Mouse (Mus musculus) cerebellum, postnatal 10 days (tissue): ENCODE measurements around the gene Abcg8.

Experiments
- DNase-seq, 2 experiments: peaks; one replicate each; pipeline ENCODE4 v3.0.0; 2021; ENCODE audit warnings: mixed read lengths in 2 of 2

Gene Abcg8

GRCm38 (mm10) chr17:84665053-84665452, 11.0 kb upstream of the Abcg8 start:
- DNase-seq: no peak

- DNase-seq: no peak
Measured at GRCm38 (mm10) chr17:84665691-84666090, 10.4 kb upstream of the Abcg8 start.

- DNase-seq: no peak
Measured at GRCm38 (mm10) chr17:84667848-84668247, 8.3 kb upstream of the Abcg8 start.

- no peak for DNase-seq
Measured at GRCm38 (mm10) chr17:84672376-84673369, 3.4 kb upstream of the Abcg8 start.

- no peak for DNase-seq
Measured at GRCm38 (mm10) chr17:84674048-84674447, 2.1 kb upstream of the Abcg8 start.

GRCm38 (mm10) chr17:84675204-84675603, 898 bp upstream of the Abcg8 start:
- DNase-seq: no peak

- DNase-seq: no peak
Measured at GRCm38 (mm10) chr17:84677595-84677994, 1.5 kb downstream of the Abcg8 start.

- no peak for DNase-seq
Measured at GRCm38 (mm10) chr17:84681670-84682069, 5.6 kb downstream of the Abcg8 start.

GRCm38 (mm10) chr17:84682734-84683717, 6.9 kb downstream of the Abcg8 start, which contains the start of gene Abcg5:
TSS of gene Abcg5 (minus strand) at chr17:84683011.
- no peak for DNase-seq

- DNase-seq: no peak
Measured at GRCm38 (mm10) chr17:84684284-84684683, 8.2 kb downstream of the Abcg8 start.

GRCm38 (mm10) chr17:84685286-84685685, 9.2 kb downstream of the Abcg8 start:
- DNase-seq: no peak

- DNase-seq: no peak
Measured at GRCm38 (mm10) chr17:84687994-84688393, 11.9 kb downstream of the Abcg8 start.

GRCm38 (mm10) chr17:84688834-84689233, 12.7 kb downstream of the Abcg8 start:
- DNase-seq: no peak

- no peak for DNase-seq
Measured at GRCm38 (mm10) chr17:84689316-84689715, 13.2 kb downstream of the Abcg8 start.

- no peak for DNase-seq
Measured at GRCm38 (mm10) chr17:84690111-84690510, 14.0 kb downstream of the Abcg8 start.

GRCm38 (mm10) chr17:84693741-84694140, 17.6 kb downstream of the Abcg8 start:
- no peak for DNase-seq

GRCm38 (mm10) chr17:84696537-84696936, 20.4 kb downstream of the Abcg8 start:
- DNase-seq: no peak

- peak; percentile 74 to 80 for DNase-seq
Measured at GRCm38 (mm10) chr17:84698727-84699126, 22.6 kb downstream of the Abcg8 start.

- DNase-seq: no peak
Measured at GRCm38 (mm10) chr17:84707407-84707806, 31.3 kb downstream of the Abcg8 start.

GRCm38 (mm10) chr17:84708818-84709217, 32.7 kb downstream of the Abcg8 start:
- DNase-seq: no peak

GRCm38 (mm10) chr17:84709403-84709851, 33.3 kb downstream of the Abcg8 start:
- peak; percentile 53 to 73 for DNase-seq

- DNase-seq: no peak
Measured at GRCm38 (mm10) chr17:84713563-84714164, 37.6 kb downstream of the Abcg8 start.

- DNase-seq: no peak
Measured at GRCm38 (mm10) chr17:84714930-84715329, 38.8 kb downstream of the Abcg8 start.
